Mouse (Mus musculus): ENCODE results near the gene Olfr1462. TPM values are rescaled to one million over a fixed set of nuclear protein-coding genes. Genes with fewer than 3 reads are reported as not detected.

Gene Olfr1462
- polyA plus RNA-seq (2012; fragmentation: generic; extraction: Trizol) = not detected

- no peak within 1 kb of the TSS for H3ac ChIP-seq (ENCODE audit: control insufficient read depth, insufficient read length)
Measured at GRCm38 (mm10) chr19:13185434-13185833, at the start of gene Olfr1462. Olfr1462 (plus strand) TSS chr19:13185734.

GRCm38 (mm10) chr19:13149449-13149848 is 36.1 kb upstream of the Olfr1462 start, which contains the start of gene Olfr1459:
Olfr1459 (minus strand) TSS chr19:13149549.
- H3K4me2 ChIP-seq (ENCODE audit: low read depth) = no peak within 1 kb of the TSS
- H3K27me3 ChIP-seq (ENCODE audit: control insufficient read depth, insufficient read depth, insufficient read length) = no peaks in the 10 kb centered on the region
- no peak within 1 kb of the TSS for H3K4me3 ChIP-seq
- TF ChIP-seq MYOD1 (IDR thresholded peaks at IDR 0.05; ENCODE audit: control insufficient read depth in 1 of 3, insufficient read length in 2 of 3, low read depth in 2 of 3) (no peak), MYOG (IDR thresholded peaks at IDR 0.05; ENCODE audit: control insufficient read depth in 1 of 3, insufficient read depth in 1 of 3, insufficient read length in 2 of 3, low read depth in 2 of 3) (no peak), POLR2A (IDR thresholded peaks at IDR 0.05; ENCODE audit: insufficient read length, low read depth) (no peak), MAX (IDR thresholded peaks at IDR 0.05; ENCODE audit: low read depth) (no peak), CEBPB (IDR thresholded peaks at IDR 0.05; ENCODE audit: insufficient read depth, poor library complexity, severe bottlenecking) (no peak), E2F4 (IDR thresholded peaks at IDR 0.05; ENCODE audit: insufficient read depth) (no peak), USF1 (IDR thresholded peaks at IDR 0.05; ENCODE audit: low read depth) (no peak)
- H3K79me2 ChIP-seq (ENCODE audit: control insufficient read depth, insufficient read depth) = no peaks in the 10 kb centered on the region
- no peaks in the 10 kb centered on the region for H3K36me3 ChIP-seq (ENCODE audit: control insufficient read depth, insufficient read depth)
- H3ac ChIP-seq (ENCODE audit: control insufficient read depth, insufficient read length) = no peak within 1 kb of the TSS

More at GRCm38 (mm10) chr19:13185434-13185833, at the start of gene Olfr1462:
- H3K27me3 ChIP-seq (ENCODE audit: control insufficient read depth, insufficient read depth, insufficient read length) = no peaks in the 10 kb centered on the region
- TF ChIP-seq SRF (IDR thresholded peaks at IDR 0.05; ENCODE audit: control insufficient read depth, insufficient read length, low read depth) (no peak), CEBPB (IDR thresholded peaks at IDR 0.05; ENCODE audit: insufficient read depth, poor library complexity, severe bottlenecking) (no peak), MYOG (IDR thresholded peaks at IDR 0.05; ENCODE audit: control insufficient read depth in 1 of 3, insufficient read depth in 1 of 3, insufficient read length in 2 of 3, low read depth in 2 of 3) (no peak), TCF12 (IDR thresholded peaks at IDR 0.05; ENCODE audit: insufficient read depth, poor library complexity, severe bottlenecking) (no peak), POLR2AphosphoS2 (IDR thresholded peaks at IDR 0.05; ENCODE audit: insufficient read length, low read depth) (no peak)
- no peak within 1 kb of the TSS for H3K4me3 ChIP-seq
- H3K36me3 ChIP-seq (ENCODE audit: control insufficient read depth, insufficient read depth) = no peaks in the 10 kb centered on the region
- H3K79me2 ChIP-seq (ENCODE audit: control insufficient read depth, insufficient read depth) = no peaks in the 10 kb centered on the region
- H3K4me2 ChIP-seq (ENCODE audit: low read depth) = no peak within 1 kb of the TSS

GRCm38 (mm10) chr19:13162700-13163099 is 22.8 kb upstream of the Olfr1462 start, which contains the start of gene Olfr1461:
Olfr1461 (plus strand) TSS chr19:13163000.
- H3ac ChIP-seq (ENCODE audit: control insufficient read depth, insufficient read length) = no peak within 1 kb of the TSS
- no peaks in the 10 kb centered on the region for H3K79me2 ChIP-seq (ENCODE audit: control insufficient read depth, insufficient read depth)
- no peaks in the 10 kb centered on the region for H3K36me3 ChIP-seq (ENCODE audit: control insufficient read depth, insufficient read depth)
- no peaks in the 10 kb centered on the region for H3K27me3 ChIP-seq (ENCODE audit: control insufficient read depth, insufficient read depth, insufficient read length)
- H3K4me2 ChIP-seq (ENCODE audit: low read depth) = no peak within 1 kb of the TSS
- H3K4me3 ChIP-seq = no peak within 1 kb of the TSS
- no peak for TF ChIP-seq POLR2A (IDR thresholded peaks at IDR 0.05; ENCODE audit: insufficient read length, low read depth)
- TF ChIP-seq MYOD1 (IDR thresholded peaks at IDR 0.05; ENCODE audit: control insufficient read depth in 1 of 3, insufficient read length in 2 of 3, low read depth in 2 of 3) = no peak
- TF ChIP-seq TCF12 (IDR thresholded peaks at IDR 0.05; ENCODE audit: insufficient read depth, poor library complexity, severe bottlenecking) = no peak
- no peak for TF ChIP-seq MAX (IDR thresholded peaks at IDR 0.05; ENCODE audit: low read depth)
- TF ChIP-seq POLR2AphosphoS2 (IDR thresholded peaks at IDR 0.05; ENCODE audit: insufficient read length, low read depth) = no peak
- no peak for TF ChIP-seq REST (IDR thresholded peaks at IDR 0.05; ENCODE audit: insufficient read depth, insufficient read length)
- no peak for TF ChIP-seq E2F4 (IDR thresholded peaks at IDR 0.05; ENCODE audit: insufficient read depth)
- no peak for TF ChIP-seq SRF (IDR thresholded peaks at IDR 0.05; ENCODE audit: control insufficient read depth, insufficient read length, low read depth)
- no peak for TF ChIP-seq USF1 (IDR thresholded peaks at IDR 0.05; ENCODE audit: low read depth)
- no peak for TF ChIP-seq MYOG (IDR thresholded peaks at IDR 0.05; ENCODE audit: control insufficient read depth in 1 of 3, insufficient read depth in 1 of 3, insufficient read length in 2 of 3, low read depth in 2 of 3)
- no peak for TF ChIP-seq CEBPB (IDR thresholded peaks at IDR 0.05; ENCODE audit: insufficient read depth, poor library complexity, severe bottlenecking)
- no peak for TF ChIP-seq TCF3 (IDR thresholded peaks at IDR 0.05; ENCODE audit: insufficient read length, low read depth)

- no peaks in the 10 kb centered on the region for H3K79me2 ChIP-seq (ENCODE audit: control insufficient read depth, insufficient read depth)
- no peak overlapping the region for H3K4me2 ChIP-seq (ENCODE audit: low read depth)
- no peaks in the 10 kb centered on the region for H3K36me3 ChIP-seq (ENCODE audit: control insufficient read depth, insufficient read depth)
- TF ChIP-seq MYOD1 (IDR thresholded peaks at IDR 0.05; ENCODE audit: control insufficient read depth in 1 of 3, insufficient read length in 2 of 3, low read depth in 2 of 3) = no peak
- no peak for TF ChIP-seq SRF (IDR thresholded peaks at IDR 0.05; ENCODE audit: control insufficient read depth, insufficient read length, low read depth)
- no peak for TF ChIP-seq TCF12 (IDR thresholded peaks at IDR 0.05; ENCODE audit: insufficient read depth, poor library complexity, severe bottlenecking)
- no peak for TF ChIP-seq POLR2A (IDR thresholded peaks at IDR 0.05; ENCODE audit: insufficient read length, low read depth)
- no peak for TF ChIP-seq USF1 (IDR thresholded peaks at IDR 0.05; ENCODE audit: low read depth)
- no peak for TF ChIP-seq TCF3 (IDR thresholded peaks at IDR 0.05; ENCODE audit: insufficient read length, low read depth)
- no peak for TF ChIP-seq CEBPB (IDR thresholded peaks at IDR 0.05; ENCODE audit: insufficient read depth, poor library complexity, severe bottlenecking)
- H3K27me3 ChIP-seq (ENCODE audit: control insufficient read depth, insufficient read depth, insufficient read length) = no peaks in the 10 kb centered on the region
- no peak overlapping the region for H3ac ChIP-seq (ENCODE audit: control insufficient read depth, insufficient read length)
- no peak overlapping the region for H3K4me3 ChIP-seq
Measured at GRCm38 (mm10) chr19:13221666-13222065, 36.1 kb downstream of the Olfr1462 start.

- no peak within 1 kb of the TSS for H3ac ChIP-seq (ENCODE audit: control insufficient read depth, insufficient read length)
- no peaks in the 10 kb centered on the region for H3K27me3 ChIP-seq (ENCODE audit: control insufficient read depth, insufficient read depth, insufficient read length)
- no peaks in the 10 kb centered on the region for H3K36me3 ChIP-seq (ENCODE audit: control insufficient read depth, insufficient read depth)
- no peak within 1 kb of the TSS for H3K4me3 ChIP-seq
- no peaks in the 10 kb centered on the region for H3K79me2 ChIP-seq (ENCODE audit: control insufficient read depth, insufficient read depth)
- no peak within 1 kb of the TSS for H3K4me2 ChIP-seq (ENCODE audit: low read depth)
- no peak for TF ChIP-seq MYOD1 (IDR thresholded peaks at IDR 0.05; ENCODE audit: control insufficient read depth in 1 of 3, insufficient read length in 2 of 3, low read depth in 2 of 3)
- no peak for TF ChIP-seq E2F4 (IDR thresholded peaks at IDR 0.05; ENCODE audit: insufficient read depth)
- no peak for TF ChIP-seq POLR2AphosphoS2 (IDR thresholded peaks at IDR 0.05; ENCODE audit: insufficient read length, low read depth)
- TF ChIP-seq MAX (IDR thresholded peaks at IDR 0.05; ENCODE audit: low read depth) = no peak
- no peak for TF ChIP-seq TCF3 (IDR thresholded peaks at IDR 0.05; ENCODE audit: insufficient read length, low read depth)
- no peak for TF ChIP-seq TCF12 (IDR thresholded peaks at IDR 0.05; ENCODE audit: insufficient read depth, poor library complexity, severe bottlenecking)
- TF ChIP-seq SRF (IDR thresholded peaks at IDR 0.05; ENCODE audit: control insufficient read depth, insufficient read length, low read depth) = no peak
- no peak for TF ChIP-seq POLR2A (IDR thresholded peaks at IDR 0.05; ENCODE audit: insufficient read length, low read depth)
- TF ChIP-seq CEBPB (IDR thresholded peaks at IDR 0.05; ENCODE audit: insufficient read depth, poor library complexity, severe bottlenecking) = no peak
- no peak for TF ChIP-seq REST (IDR thresholded peaks at IDR 0.05; ENCODE audit: insufficient read depth, insufficient read length)
- TF ChIP-seq USF1 (IDR thresholded peaks at IDR 0.05; ENCODE audit: low read depth) = no peak
- no peak for TF ChIP-seq MYOG (IDR thresholded peaks at IDR 0.05; ENCODE audit: control insufficient read depth in 1 of 3, insufficient read depth in 1 of 3, insufficient read length in 2 of 3, low read depth in 2 of 3)
Measured at GRCm38 (mm10) chr19:13231028-13231427, 45.5 kb downstream of the Olfr1462 start, which contains the start of gene Olfr1463. Olfr1463 (plus strand) TSS chr19:13231328.
